Mouse (Mus musculus) neural tube, embryonic 11.5 days (tissue): ENCODE data around the gene Saa3. TPM values are rescaled to one million over a fixed set of nuclear protein-coding genes. Genes with fewer than 3 reads are reported as not detected.

Experiments
- ATAC-seq: fragments of 200-750 bp; cut with Nextera tagmentation; 2 replicates; pipeline ENCODE4 v1.8.0; 2017; ENCODE audit warnings: moderate number of reproducible peaks, mild to moderate bottlenecking, moderate TSS enrichment, moderate library complexity; ENCODE audit not compliant: insufficient read depth, low FRiP score, low TSS enrichment
- DNase-seq: peaks from one replicate; pipeline ENCODE4 v3.0.0-alpha.2; 2015; ENCODE audit warnings: low spot score
- H3K27ac ChIP-seq: fragments of 300-500 bp; sonication (generic); 2 replicates; pipeline ENCODE4 v1.5.1; 2014; ENCODE audit warnings: low read depth, mild to moderate bottlenecking, low read length
- H3K27me3 ChIP-seq: fragments of 300-500 bp; sonication (generic); 2 replicates; pipeline ENCODE4 v1.6.1; 2014; ENCODE audit warnings: mild to moderate bottlenecking, low read length, mixed read lengths; ENCODE audit not compliant: control insufficient read depth, insufficient read depth
- H3K36me3 ChIP-seq: fragments of 300-500 bp; sonication (generic); 2 replicates; pipeline ENCODE4 v1.6.1; 2014; ENCODE audit warnings: mild to moderate bottlenecking, low read length, moderate library complexity, mixed read lengths; ENCODE audit not compliant: control insufficient read depth, insufficient read depth
- H3K4me1 ChIP-seq: fragments of 300-500 bp; sonication (generic); 2 replicates; pipeline ENCODE4 v1.6.1; 2014; ENCODE audit warnings: low read length, mixed read lengths; ENCODE audit not compliant: control insufficient read depth, insufficient read depth
- H3K4me2 ChIP-seq: fragments of 300-500 bp; sonication (generic); 2 replicates; pipeline ENCODE4 v1.6.1; 2014; ENCODE audit warnings: low read depth, mild to moderate bottlenecking, moderate library complexity
- H3K4me3 ChIP-seq: fragments of 300-500 bp; sonication (generic); 2 replicates; pipeline ENCODE4 v1.5.1; 2014; ENCODE audit warnings: low read depth, low read length
- H3K9ac ChIP-seq: fragments of 300-500 bp; sonication (generic); 2 replicates; pipeline ENCODE4 v1.6.1; 2014; ENCODE audit warnings: mild to moderate bottlenecking, low read length
- H3K9me3 ChIP-seq: fragments of 300-500 bp; sonication (generic); 2 replicates; pipeline ENCODE4 v1.6.1; 2016; ENCODE audit warnings: low read length; ENCODE audit not compliant: control insufficient read depth
- whole genome bisulfite sequencing: fragments of 180-500 bp; shearing (Covaris S2); extraction: QIAGEN DNeasy Blood & Tissue Kit; methylation state at CpG from one replicate; pipeline ENCODE4 v1.1.7; 2014; 5-methylcytosine and 5-hydroxymethylcytosine counted together
- polyA plus RNA-seq: library from polyadenylated mRNA; unstranded; fragments of >200 nt; fragmentation: Nextera tagmentation; extraction: Ambion mirVana; gene quantifications from 2 replicates; pipeline ENCODE4 v1.2.1, GENCODE M21; 2014

Gene Saa3
- polyA plus RNA-seq, 1 experiment from 2014 or later: not detected

- no peaks in the 10 kb centered on the region for H3K27me3 ChIP-seq
- no peak overlapping the region for H3K4me2 ChIP-seq
- no peak overlapping the region for H3K4me3 ChIP-seq
- DNase-seq (no peak), ATAC-seq (no peak)
- no peaks in the 10 kb centered on the region for H3K36me3 ChIP-seq
- 85% methylated on average over 7 of the region's 7 CpGs for WGBS
- no peak overlapping the region for H3K9ac ChIP-seq
- no peak overlapping the region for H3K27ac ChIP-seq
- H3K4me1 ChIP-seq: no peaks in the 10 kb centered on the region
- H3K9me3 ChIP-seq: no peaks in the 10 kb centered on the region
Observed at GRCm38 (mm10) chr7:46719526-46719925, 4.0 kb upstream of the Saa3 start.

- Histone ChIP-seq H3K4me1 (no peaks in the 10 kb centered on the region), H3K4me3 (no peak overlapping the region), H3K27ac (no peak overlapping the region), H3K36me3 (no peaks in the 10 kb centered on the region), H3K9me3 (no peaks in the 10 kb centered on the region), H3K9ac (no peak overlapping the region), H3K27me3 (no peaks in the 10 kb centered on the region), H3K4me2 (no peak overlapping the region)
- ATAC-seq (no peak), DNase-seq (no peak)
- 80% methylated on average over 7 of the region's 7 CpGs for WGBS
Observed at GRCm38 (mm10) chr7:46718591-46719270, 3.2 kb upstream of the Saa3 start.

GRCm38 (mm10) chr7:46716897-46717296, 1.4 kb upstream of the Saa3 start:
- ATAC-seq (no peak), DNase-seq (no peak)
- 62% methylated on average over 5 of the region's 5 CpGs for WGBS
- Histone ChIP-seq H3K27ac (no peak overlapping the region), H3K9me3 (no peaks in the 10 kb centered on the region), H3K36me3 (no peaks in the 10 kb centered on the region), H3K4me1 (no peaks in the 10 kb centered on the region), H3K9ac (no peak overlapping the region), H3K4me2 (no peak overlapping the region), H3K27me3 (no peaks in the 10 kb centered on the region), H3K4me3 (no peak overlapping the region)

GRCm38 (mm10) chr7:46714518-46714917, 982 bp downstream of the Saa3 start:
- no peak overlapping the region for H3K4me3 ChIP-seq
- H3K36me3 ChIP-seq: no peaks in the 10 kb centered on the region
- no peaks in the 10 kb centered on the region for H3K27me3 ChIP-seq
- H3K9ac ChIP-seq: no peak overlapping the region
- DNase-seq (peak; percentile 44), ATAC-seq (no peak)
- WGBS: 32% methylated on average over 6 of the region's 6 CpGs
- peaks cover 2% of the 10 kb centered on the region; the same call in 1 of the 2 replicates for H3K4me1 ChIP-seq
- no peak overlapping the region for H3K27ac ChIP-seq
- no peak overlapping the region for H3K4me2 ChIP-seq
- no peaks in the 10 kb centered on the region for H3K9me3 ChIP-seq

- ATAC-seq: no peak
- Histone ChIP-seq H3K36me3 (no peaks in the 10 kb centered on the region), H3K4me2 (no peak overlapping the region), H3K4me3 (no peak overlapping the region), H3K9me3 (no peaks in the 10 kb centered on the region), H3K27me3 (no peaks in the 10 kb centered on the region), H3K4me1 (peaks cover 6% of the 10 kb centered on the region; the same call in 1 of the 2 replicates), H3K27ac (no peak overlapping the region), H3K9ac (no peak overlapping the region)
- 80% methylated on average over 6 of the region's 6 CpGs for WGBS
- no peak for DNase-seq
Observed at GRCm38 (mm10) chr7:46712250-46712649, 3.2 kb downstream of the Saa3 start.

GRCm38 (mm10) chr7:46710390-46710844, 5.1 kb downstream of the Saa3 start, which contains the start of gene Saal1:
Gene Saal1, minus strand, starts transcription at chr7:46710680.
- under 1% methylated on average over 38 of the region's 38 CpGs for WGBS

GRCm38 (mm10) chr7:46700521-46701025, 14.9 kb downstream of the Saa3 start:
- peaks cover 22% of the 10 kb centered on the region for H3K36me3 ChIP-seq
- no peak overlapping the region for H3K9ac ChIP-seq
- no peak overlapping the region for H3K27ac ChIP-seq
- H3K4me3 ChIP-seq: no peak overlapping the region
- H3K4me2 ChIP-seq: no peak overlapping the region
- 93% methylated on average over 6 of the region's 6 CpGs for WGBS
- ATAC-seq: no peak
- no peak for DNase-seq
- H3K4me1 ChIP-seq: no peaks in the 10 kb centered on the region
- H3K27me3 ChIP-seq: no peaks in the 10 kb centered on the region
- no peaks in the 10 kb centered on the region for H3K9me3 ChIP-seq

More at GRCm38 (mm10) chr7:46710390-46710844, 5.1 kb downstream of the Saa3 start, which contains the start of gene Saal1:
- ATAC-seq (peak; percentile 94), DNase-seq (peak; percentile 95)
- Histone ChIP-seq H3K9ac (peak within 1 kb of the TSS; percentile 91), H3K36me3 (peaks cover 4% of the 10 kb centered on the region), H3K4me2 (peak within 1 kb of the TSS; percentile 36), H3K9me3 (no peaks in the 10 kb centered on the region), H3K27ac (0 out of 2 replicates have a peak within 1 kb of the TSS, but pooled peaks have one; percentile 70), H3K4me3 (peak within 1 kb of the TSS; percentile 88), H3K27me3 (no peaks in the 10 kb centered on the region), H3K4me1 (peaks cover 6% of the 10 kb centered on the region; the same call in 1 of the 2 replicates)

GRCm38 (mm10) chr7:46696754-46697153, 18.7 kb downstream of the Saa3 start:
- Histone ChIP-seq H3K36me3 (peaks cover 11% of the 10 kb centered on the region), H3K9me3 (no peaks in the 10 kb centered on the region), H3K4me3 (no peak overlapping the region), H3K9ac (no peak overlapping the region), H3K27ac (no peak overlapping the region), H3K27me3 (no peaks in the 10 kb centered on the region), H3K4me1 (no peaks in the 10 kb centered on the region), H3K4me2 (no peak overlapping the region)
- ATAC-seq (no peak), DNase-seq (no peak)
- 89% methylated on average over 1 of the region's 1 CpGs for WGBS

GRCm38 (mm10) chr7:46686827-46687226, 28.7 kb downstream of the Saa3 start:
- Histone ChIP-seq H3K4me1 (no peaks in the 10 kb centered on the region), H3K27ac (no peak overlapping the region), H3K4me2 (no peak overlapping the region), H3K4me3 (no peak overlapping the region), H3K9me3 (no peaks in the 10 kb centered on the region), H3K36me3 (peaks cover 4% of the 10 kb centered on the region), H3K27me3 (no peaks in the 10 kb centered on the region), H3K9ac (no peak overlapping the region)
- WGBS: 93% methylated on average over 5 of the region's 5 CpGs
- ATAC-seq (no peak), DNase-seq (no peak)
